Mouse (Mus musculus) myocyte (in vitro differentiated cells): ENCODE results near the gene Alkbh6. TPM values are rescaled to one million over a fixed set of nuclear protein-coding genes. Genes with fewer than 3 reads are reported as not detected.

Experiments used
- H3K27me3 ChIP-seq: one replicate; pipeline ENCODE4 v1.6.1; 2011; ENCODE audit not compliant: control insufficient read depth, insufficient read depth, insufficient read length
- H3K36me3 ChIP-seq: one replicate; pipeline ENCODE4 v1.6.1; 2011; ENCODE audit not compliant: control insufficient read depth, insufficient read depth
- H3K4me2 ChIP-seq: one replicate; pipeline ENCODE4 v1.6.1; 2011; ENCODE audit warnings: low read depth, control low read depth
- H3K4me3 ChIP-seq: one replicate; pipeline ENCODE4 v1.5.1; 2011; ENCODE audit warnings: mild to moderate bottlenecking, control low read depth, moderate library complexity
- H3K79me2 ChIP-seq: one replicate; pipeline ENCODE4 v1.6.1; 2011; ENCODE audit not compliant: control insufficient read depth, insufficient read depth
- H3ac ChIP-seq: one replicate; pipeline ENCODE4 v1.6.1; 2011; ENCODE audit not compliant: control insufficient read depth, insufficient read length
- CEBPB ChIP-seq: IDR thresholded peaks from 2 replicates; pipeline ENCODE4 v1.6.1; 2011; ENCODE audit warnings: mild to moderate bottlenecking, moderate library complexity; ENCODE audit not compliant: poor library complexity, insufficient read depth, severe bottlenecking
- E2F4 ChIP-seq: IDR thresholded peaks from one replicate; pipeline ENCODE4 v1.6.1; 2011; ENCODE audit warnings: mild to moderate bottlenecking, control low read depth, moderate library complexity; ENCODE audit not compliant: insufficient read depth
- MAX ChIP-seq: IDR thresholded peaks from one replicate; pipeline ENCODE4 v1.6.1; 2011; ENCODE audit warnings: low read depth, mild to moderate bottlenecking, control low read depth
- MYOD1 ChIP-seq, 3 experiments: IDR thresholded peaks; one replicate each; pipeline ENCODE4 v1.6.1; 2011; ENCODE audit warnings: control low read depth in 2 of 3, low read depth in 2 of 3, mild to moderate bottlenecking in 2 of 3, moderate library complexity in 1 of 3; ENCODE audit not compliant: insufficient read length in 2 of 3, control insufficient read depth in 1 of 3
- MYOG ChIP-seq, 3 experiments: IDR thresholded peaks; one replicate each; pipeline ENCODE4 v1.6.1; 2011; ENCODE audit warnings: control low read depth in 2 of 3, low read depth in 2 of 3, mild to moderate bottlenecking in 2 of 3; ENCODE audit not compliant: insufficient read length in 2 of 3, control insufficient read depth in 1 of 3, insufficient read depth in 1 of 3
- POLR2A ChIP-seq: IDR thresholded peaks from one replicate; pipeline ENCODE4 v1.6.1; 2011; ENCODE audit warnings: low read depth, mild to moderate bottlenecking, control low read depth, moderate library complexity; ENCODE audit not compliant: insufficient read length
- POLR2AphosphoS2 ChIP-seq: IDR thresholded peaks from one replicate; pipeline ENCODE4 v1.6.1; 2011; ENCODE audit warnings: low read depth, control low read depth; ENCODE audit not compliant: insufficient read length
- REST ChIP-seq: IDR thresholded peaks from one replicate; pipeline ENCODE4 v1.6.1; 2011; ENCODE audit warnings: mild to moderate bottlenecking, control low read depth, moderate library complexity; ENCODE audit not compliant: insufficient read depth, insufficient read length
- SRF ChIP-seq: IDR thresholded peaks from one replicate; pipeline ENCODE4 v1.6.1; 2011; ENCODE audit warnings: low read depth; ENCODE audit not compliant: control insufficient read depth, insufficient read length
- TCF12 ChIP-seq: IDR thresholded peaks from one replicate; pipeline ENCODE4 v1.6.1; 2011; ENCODE audit warnings: mild to moderate bottlenecking, control low read depth; ENCODE audit not compliant: poor library complexity, insufficient read depth, severe bottlenecking
- TCF3 ChIP-seq: IDR thresholded peaks from one replicate; pipeline ENCODE4 v1.6.1; 2011; ENCODE audit warnings: low read depth, control low read depth; ENCODE audit not compliant: insufficient read length
- USF1 ChIP-seq: IDR thresholded peaks from one replicate; pipeline ENCODE4 v1.6.1; 2011; ENCODE audit warnings: low read depth, mild to moderate bottlenecking, control low read depth, moderate library complexity
- polyA plus RNA-seq: library from polyadenylated mRNA; unstranded; fragments of >200 nt; fragmentation: generic; extraction: Trizol; gene quantifications from one replicate; pipeline ENCODE4 v1.2.1, GENCODE M21; 2012; ENCODE audit warnings: missing spikeins

Gene Alkbh6
- polyA plus RNA-seq, 1 experiment = 33.9 TPM

DNA sequence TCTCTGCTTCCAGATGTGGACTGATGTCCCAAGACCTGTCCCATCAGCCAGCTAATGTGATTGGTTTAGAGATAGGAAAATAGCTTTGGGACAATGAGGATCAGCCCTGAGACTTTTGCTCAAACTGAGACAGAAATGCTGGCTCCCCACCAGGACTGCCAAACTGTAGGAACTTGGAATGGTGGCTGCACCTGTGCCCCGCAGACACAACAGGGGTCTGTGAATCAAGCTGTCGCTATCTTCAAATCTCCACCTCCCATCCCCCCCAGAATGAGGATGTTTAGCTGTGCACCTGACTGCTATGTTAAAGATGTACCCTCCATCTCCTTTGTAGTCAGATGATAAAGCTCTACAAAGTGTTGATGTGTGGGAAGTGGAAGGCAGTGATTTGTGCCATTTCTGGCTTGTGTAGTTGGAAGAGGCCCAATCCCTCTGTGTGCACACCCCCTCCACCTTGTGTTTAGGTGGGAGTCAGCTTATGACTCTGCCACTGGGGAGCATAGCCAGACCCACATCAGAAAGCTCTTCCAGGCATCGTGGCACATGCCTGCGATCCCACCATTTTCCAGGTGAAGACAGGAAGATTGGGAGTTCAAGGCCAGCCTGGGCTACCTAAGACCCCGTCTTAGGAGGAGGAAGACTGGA, 15.9 kb downstream of the Alkbh6 start:
- Histone ChIP-seq H3K79me2 (no peaks in the 10 kb centered on the region), H3K27me3 (peaks cover 14% of the 10 kb centered on the region), H3K4me2 (no peak overlapping the region), H3K36me3 (no peaks in the 10 kb centered on the region), H3K4me3 (no peak overlapping the region), H3ac (no peak overlapping the region)
- TF ChIP-seq TCF3 = no peak
- TF ChIP-seq MAX = no peak
- no peak for TF ChIP-seq E2F4
- no peak for TF ChIP-seq MYOG (IDR thresholded peaks at IDR 0.05; ENCODE audit: control insufficient read depth in 1 of 3, insufficient read depth in 1 of 3, insufficient read length in 2 of 3, low read depth in 2 of 3)
- TF ChIP-seq CEBPB = no peak
- no peak for TF ChIP-seq TCF12
- no peak for TF ChIP-seq POLR2A
- no peak for TF ChIP-seq POLR2AphosphoS2
- no peak for TF ChIP-seq MYOD1 (IDR thresholded peaks at IDR 0.05; ENCODE audit: control insufficient read depth in 1 of 3, insufficient read length in 2 of 3, low read depth in 2 of 3)

GRCm38 (mm10) chr7:30325364-30325763, 16.8 kb downstream of the Alkbh6 start:
- H3K4me2 ChIP-seq = no peak overlapping the region

DNA sequence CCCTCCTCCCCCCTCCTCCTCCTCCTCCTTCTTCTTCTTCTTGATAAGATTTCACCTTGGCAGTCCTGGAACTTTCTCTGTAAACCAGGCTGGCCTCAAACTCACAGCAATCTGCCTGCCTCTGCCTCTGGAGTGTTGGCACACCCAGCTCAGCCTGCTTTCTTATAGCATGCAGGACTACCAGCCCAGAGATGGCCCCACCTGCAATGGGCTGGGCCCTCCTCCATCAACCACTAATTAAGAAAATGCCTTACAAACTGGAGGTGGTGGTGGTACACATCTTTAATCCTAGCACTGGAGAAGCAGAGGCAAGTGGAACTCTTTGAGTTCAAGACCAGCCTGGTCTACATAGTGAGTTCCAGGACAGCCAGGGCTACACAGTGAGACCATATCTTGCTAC, 17.9 kb downstream of the Alkbh6 start:
- H3K36me3 ChIP-seq = no peaks in the 10 kb centered on the region
- H3ac ChIP-seq = no peak overlapping the region
- peaks cover 19% of the 10 kb centered on the region for H3K27me3 ChIP-seq
- no peaks in the 10 kb centered on the region for H3K79me2 ChIP-seq
- H3K4me2 ChIP-seq = no peak overlapping the region
- no peak overlapping the region for H3K4me3 ChIP-seq
- TF ChIP-seq MYOD1 (IDR thresholded peaks at IDR 0.05; ENCODE audit: control insufficient read depth in 1 of 3, insufficient read length in 2 of 3, low read depth in 2 of 3) = no peak
- no peak for TF ChIP-seq SRF
- TF ChIP-seq REST = no peak
- no peak for TF ChIP-seq CEBPB
- TF ChIP-seq E2F4 = no peak
- TF ChIP-seq POLR2AphosphoS2 = no peak
- no peak for TF ChIP-seq USF1
- TF ChIP-seq TCF12 = no peak
- TF ChIP-seq POLR2A = no peak
- TF ChIP-seq MYOG (IDR thresholded peaks at IDR 0.05; ENCODE audit: control insufficient read depth in 1 of 3, insufficient read depth in 1 of 3, insufficient read length in 2 of 3, low read depth in 2 of 3) = no peak
- no peak for TF ChIP-seq TCF3
- no peak for TF ChIP-seq MAX

More at GRCm38 (mm10) chr7:30325364-30325763, 16.8 kb downstream of the Alkbh6 start:
- Histone ChIP-seq H3ac (no peak overlapping the region), H3K79me2 (no peaks in the 10 kb centered on the region), H3K4me3 (no peak overlapping the region), H3K27me3 (peaks cover 19% of the 10 kb centered on the region), H3K36me3 (no peaks in the 10 kb centered on the region)
- no peak for TF ChIP-seq TCF3
- no peak for TF ChIP-seq POLR2A
- TF ChIP-seq E2F4 = no peak
- TF ChIP-seq REST = no peak
- no peak for TF ChIP-seq SRF
- TF ChIP-seq MAX = no peak
- TF ChIP-seq MYOD1 (IDR thresholded peaks at IDR 0.05; ENCODE audit: control insufficient read depth in 1 of 3, insufficient read length in 2 of 3, low read depth in 2 of 3) = no peak
- no peak for TF ChIP-seq USF1
- TF ChIP-seq CEBPB = no peak
- no peak for TF ChIP-seq TCF12
- TF ChIP-seq POLR2AphosphoS2 = no peak
- no peak for TF ChIP-seq MYOG (IDR thresholded peaks at IDR 0.05; ENCODE audit: control insufficient read depth in 1 of 3, insufficient read depth in 1 of 3, insufficient read length in 2 of 3, low read depth in 2 of 3)

- Histone ChIP-seq H3ac (no peak overlapping the region), H3K4me2 (no peak overlapping the region), H3K79me2 (no peaks in the 10 kb centered on the region), H3K36me3 (no peaks in the 10 kb centered on the region), H3K4me3 (no peak overlapping the region), H3K27me3 (peaks cover 19% of the 10 kb centered on the region)
- TF ChIP-seq REST (no peak), MYOD1 (IDR thresholded peaks at IDR 0.05; ENCODE audit: control insufficient read depth in 1 of 3, insufficient read length in 2 of 3, low read depth in 2 of 3) (peak in 1 of 3 experiments; percentile 68), SRF (no peak), MAX (no peak), POLR2AphosphoS2 (no peak), MYOG (IDR thresholded peaks at IDR 0.05; ENCODE audit: control insufficient read depth in 1 of 3, insufficient read depth in 1 of 3, insufficient read length in 2 of 3, low read depth in 2 of 3) (peak in 1 of 3 experiments; percentile 47), TCF12 (no peak)
Observed at GRCm38 (mm10) chr7:30327140-30327539, 18.6 kb downstream of the Alkbh6 start.

- Histone ChIP-seq H3K4me3 (no peak overlapping the region), H3K4me2 (no peak overlapping the region), H3K27me3 (peaks cover 19% of the 10 kb centered on the region), H3K79me2 (no peaks in the 10 kb centered on the region), H3K36me3 (no peaks in the 10 kb centered on the region), H3ac (no peak overlapping the region)
- TF ChIP-seq MYOD1 (IDR thresholded peaks at IDR 0.05; ENCODE audit: control insufficient read depth in 1 of 3, insufficient read length in 2 of 3, low read depth in 2 of 3) = no peak
- TF ChIP-seq TCF12 = no peak
Observed at GRCm38 (mm10) chr7:30328379-30328778, 19.9 kb downstream of the Alkbh6 start.
